Comparison of ENCODE assay signal across 13 mouse cellular contexts in genomic region chr12:51972269-51973065, GRCm38 (mm10). TPM values are rescaled to one million over a fixed set of nuclear protein-coding genes. Genes with fewer than 3 reads are reported as not detected.
DNase-seq lines count a peak whose midpoint lies in the region; ATAC-seq and TF ChIP-seq lines count a peak whose summit lies in the region.
"Had no signal": no experiment of that assay in that cellular context is flagged by ENCODE, and none has a peak within 500 bp of the region (broad histone marks: within the 10 kb centered on the region; RNA-seq: fewer than 3 reads in every experiment).

No protein-coding gene starts in this region.

- no peak for ATAC-seq in hindbrain, postnatal 0 days
- no peak for ATAC-seq in lung, postnatal 0 days

- TF ChIP-seq CTCF in hindbrain, postnatal 0 days (IDR thresholded peaks at IDR 0.05; ENCODE audit: low read depth), result peak; percentile 32
- TF ChIP-seq CTCF in lung, postnatal 0 days (IDR thresholded peaks at IDR 0.05), result peak; percentile 52
- peak; percentile 37 for TF ChIP-seq CTCF in ES-Bruce4 (IDR thresholded peaks at IDR 0.05; ENCODE audit: low read depth, low read length)

- WGBS in hindbrain, postnatal 0 days, result 94% methylated on average over 5 of the region's 5 CpGs
- WGBS in hindbrain, embryonic 10.5 days, result 95% methylated on average over 5 of the region's 5 CpGs
- 73% methylated on average over 5 of the region's 5 CpGs for WGBS in lung, postnatal 0 days

- no peak overlapping the region for H3K27ac ChIP-seq in hindbrain, postnatal 0 days
- no peak overlapping the region for H3K27ac ChIP-seq in hindbrain, embryonic 10.5 days
- no peak overlapping the region for H3K27ac ChIP-seq in lung, postnatal 0 days (ENCODE audit: low read length)
- H3K27ac ChIP-seq in ES-Bruce4 (ENCODE audit: insufficient read depth, low read length), result no peak overlapping the region

- H3K4me1 ChIP-seq in hindbrain, postnatal 0 days (ENCODE audit: insufficient read depth, low read length), result peaks cover 8% of the 10 kb centered on the region; the same call in 1 of the 2 replicates
- H3K4me1 ChIP-seq in hindbrain, embryonic 10.5 days (replicated peaks), result peaks cover 11% of the 10 kb centered on the region
- no peaks in the 10 kb centered on the region for H3K4me1 ChIP-seq in lung, postnatal 0 days (ENCODE audit: insufficient read depth, low read depth, low read length)
- no peaks in the 10 kb centered on the region for H3K4me1 ChIP-seq in ES-Bruce4 (ENCODE audit: control insufficient read depth, insufficient read depth, low read length)

- no peaks in the 10 kb centered on the region for H3K9me3 ChIP-seq in hindbrain, postnatal 0 days (ENCODE audit: low read length)
- peaks cover 4% of the 10 kb centered on the region; the same call in 1 of the 2 replicates for H3K9me3 ChIP-seq in hindbrain, embryonic 10.5 days
- no peaks in the 10 kb centered on the region for H3K9me3 ChIP-seq in lung, postnatal 0 days (ENCODE audit: low read length)
- no peaks in the 10 kb centered on the region for H3K9me3 ChIP-seq in ES-Bruce4 (replicated peaks; ENCODE audit: control insufficient read depth, insufficient read depth, low read length, poor library complexity, severe bottlenecking)
- H3K9me3 ChIP-seq: embryonic facial prominence, embryonic 15.5 days; heart, embryonic 15.5 days had no signal

- H3K4me2 ChIP-seq in hindbrain, postnatal 0 days (ENCODE audit: low read depth, low read length), result no peak overlapping the region
- H3K4me2 ChIP-seq in lung, postnatal 0 days (replicated peaks; ENCODE audit: low read depth, low read length), result no peak overlapping the region

- H3K27me3 ChIP-seq in hindbrain, postnatal 0 days (ENCODE audit: insufficient read depth, low read length), result no peaks in the 10 kb centered on the region
- H3K27me3 ChIP-seq in hindbrain, embryonic 10.5 days (ENCODE audit: insufficient read depth, poor library complexity, severe bottlenecking), result no peaks in the 10 kb centered on the region
- H3K27me3 ChIP-seq in lung, postnatal 0 days (replicated peaks; ENCODE audit: insufficient read depth, low read length), result no peaks in the 10 kb centered on the region
- no peaks in the 10 kb centered on the region for H3K27me3 ChIP-seq in ES-Bruce4 (ENCODE audit: control insufficient read depth, insufficient read depth, low read length, poor library complexity, severe bottlenecking)
- H3K27me3 ChIP-seq: embryonic facial prominence, embryonic 15.5 days; heart, embryonic 15.5 days had no signal

- no peak for TF ChIP-seq EP300 in lung, postnatal 0 days (IDR thresholded peaks at IDR 0.05)
- no peak for TF ChIP-seq EP300 in ES-Bruce4 (IDR thresholded peaks at IDR 0.05; ENCODE audit: insufficient read depth, low read depth, low read length)

- no peak for DNase-seq in hindbrain, postnatal 0 days (ENCODE audit: low spot score)
- no peak for DNase-seq in hindbrain, embryonic 10.5 days (ENCODE audit: low spot score)
- no peak for DNase-seq in lung, postnatal 0 days (ENCODE audit: low spot score)
- DNase-seq in lung, postnatal 25 days (ENCODE audit: low spot score), result no peak
- DNase-seq in kidney, postnatal 36 days, result peak; percentile 11 to 15
- no peak for DNase-seq in Muller cell, postnatal 12 days (ENCODE audit: inconsistent ontology term)
- no peak for DNase-seq in gastrocnemius, postnatal 25 days

- H3K9ac ChIP-seq in hindbrain, postnatal 0 days (replicated peaks; ENCODE audit: low read length), result no peak overlapping the region
- no peak overlapping the region for H3K9ac ChIP-seq in lung, postnatal 0 days (replicated peaks; ENCODE audit: low read depth)
- H3K9ac ChIP-seq in ES-Bruce4 (ENCODE audit: low read depth, poor library complexity, severe bottlenecking), result no peak overlapping the region

- H3K4me3 ChIP-seq in hindbrain, postnatal 0 days (ENCODE audit: low read length), result no peak overlapping the region
- H3K4me3 ChIP-seq in hindbrain, embryonic 10.5 days, result no peak overlapping the region
- H3K4me3 ChIP-seq in lung, postnatal 0 days (ENCODE audit: low read depth, low read length), result no peak overlapping the region
- H3K4me3 ChIP-seq in ES-Bruce4 (ENCODE audit: low read depth, low read length), result no peak overlapping the region

- no peaks in the 10 kb centered on the region for H3K36me3 ChIP-seq in hindbrain, postnatal 0 days (ENCODE audit: insufficient read depth, low read length)
- H3K36me3 ChIP-seq in hindbrain, embryonic 10.5 days, result no peaks in the 10 kb centered on the region
- no peaks in the 10 kb centered on the region for H3K36me3 ChIP-seq in lung, postnatal 0 days (ENCODE audit: insufficient read depth, low read length)
- H3K36me3 ChIP-seq in ES-Bruce4 (ENCODE audit: control insufficient read depth, insufficient read depth, low read length, poor library complexity, severe bottlenecking), result no peaks in the 10 kb centered on the region
- H3K36me3 ChIP-seq: embryonic facial prominence, embryonic 15.5 days; heart, embryonic 15.5 days had no signal

- TF ChIP-seq POLR2A in ES-Bruce4 (IDR thresholded peaks at IDR 0.05; ENCODE audit: insufficient read depth, low read length), result no peak

RNA-seq across cellular contexts. Expression of gene Heatr5a, which starts 1.3 kb away (rescaled TPM):
- total RNA-seq in hindbrain, postnatal 0 days (2014; rRNA removed), result 24.6 and 30.8 TPM in 2 replicates
- polyA plus RNA-seq in hindbrain, postnatal 0 days (2015; fragmentation: Nextera tagmentation; extraction: Ambion mirVana), result 2.7 and 3.2 TPM in 2 replicates
- polyA plus RNA-seq in hindbrain, embryonic 10.5 days (2016; fragmentation: Nextera tagmentation; extraction: Ambion mirVana), result 10.1 and 12.0 TPM in 2 replicates
- 5.0 and 5.4 TPM in 2 replicates for polyA plus RNA-seq in lung, postnatal 0 days (2015; fragmentation: Nextera tagmentation; extraction: Ambion mirVana)
- polyA plus RNA-seq in ES-Bruce4 (2011; ENCODE audit: insufficient read depth, insufficient read length, low read depth, missing spikeins), result 34.2 and 36.3 TPM in 2 replicates
- total RNA-seq in gastrocnemius, postnatal 25 days (2021), result 10 to 100 TPM; 14.8 to 19.5 TPM

RNA-seq across cellular contexts. Expression of gene Dtd2, which starts 33.8 kb away (rescaled TPM):
- total RNA-seq in hindbrain, postnatal 0 days (2014; rRNA removed), result 10.8 and 19.5 TPM in 2 replicates
- 31.5 and 31.8 TPM in 2 replicates for polyA plus RNA-seq in hindbrain, postnatal 0 days (2015; fragmentation: Nextera tagmentation; extraction: Ambion mirVana)
- 24.3 and 25.9 TPM in 2 replicates for polyA plus RNA-seq in hindbrain, embryonic 10.5 days (2016; fragmentation: Nextera tagmentation; extraction: Ambion mirVana)
- 18.2 and 20.1 TPM in 2 replicates for polyA plus RNA-seq in lung, postnatal 0 days (2015; fragmentation: Nextera tagmentation; extraction: Ambion mirVana)
- 16.6 and 17.5 TPM in 2 replicates for polyA plus RNA-seq in ES-Bruce4 (2011; ENCODE audit: insufficient read depth, insufficient read length, low read depth, missing spikeins)
- total RNA-seq in gastrocnemius, postnatal 25 days (2021), result 1 to 10 TPM; 3.9 to 4.0 TPM

RNA-seq across cellular contexts. Expression of gene Gpr33, which starts 55.4 kb away (rescaled TPM):
- not detected in 2 replicates for total RNA-seq in hindbrain, postnatal 0 days (2014; rRNA removed)
- polyA plus RNA-seq in hindbrain, postnatal 0 days (2015; fragmentation: Nextera tagmentation; extraction: Ambion mirVana), result not detected in 2 replicates
- not detected in 2 replicates for polyA plus RNA-seq in hindbrain, embryonic 10.5 days (2016; fragmentation: Nextera tagmentation; extraction: Ambion mirVana)
- polyA plus RNA-seq in lung, postnatal 0 days (2015; fragmentation: Nextera tagmentation; extraction: Ambion mirVana), result not detected in 2 replicates
- not detected in 2 replicates for polyA plus RNA-seq in ES-Bruce4 (2011; ENCODE audit: insufficient read depth, insufficient read length, low read depth, missing spikeins)
- not detected for total RNA-seq in gastrocnemius, postnatal 25 days (2021)
- total RNA-seq: left cerebral cortex, postnatal 14 days had no signal
- polyA plus RNA-seq: embryonic facial prominence, embryonic 15.5 days; heart, embryonic 15.5 days; intestine, embryonic 14.5 days; lung, embryonic 16.5 days had no signal

Comparison
In these comparisons a context has a peak if more than half of its experiments do, and no peak if none do; other contexts are left out.
1. DNase-seq: peak in kidney, postnatal 36 days (2 of 2); none in hindbrain, postnatal 0 days (single experiment), hindbrain, embryonic 10.5 days (single experiment), lung, postnatal 0 days (single experiment), lung, postnatal 25 days (single experiment), Muller cell, postnatal 12 days (single experiment) and gastrocnemius, postnatal 25 days (single experiment).
2. Peak in every context shown above with its lines, with median percentiles within 50 percentile points of each other: CTCF ChIP-seq.